ENCODE assay signal across 20 mouse cellular contexts in the genomic region with DNA sequence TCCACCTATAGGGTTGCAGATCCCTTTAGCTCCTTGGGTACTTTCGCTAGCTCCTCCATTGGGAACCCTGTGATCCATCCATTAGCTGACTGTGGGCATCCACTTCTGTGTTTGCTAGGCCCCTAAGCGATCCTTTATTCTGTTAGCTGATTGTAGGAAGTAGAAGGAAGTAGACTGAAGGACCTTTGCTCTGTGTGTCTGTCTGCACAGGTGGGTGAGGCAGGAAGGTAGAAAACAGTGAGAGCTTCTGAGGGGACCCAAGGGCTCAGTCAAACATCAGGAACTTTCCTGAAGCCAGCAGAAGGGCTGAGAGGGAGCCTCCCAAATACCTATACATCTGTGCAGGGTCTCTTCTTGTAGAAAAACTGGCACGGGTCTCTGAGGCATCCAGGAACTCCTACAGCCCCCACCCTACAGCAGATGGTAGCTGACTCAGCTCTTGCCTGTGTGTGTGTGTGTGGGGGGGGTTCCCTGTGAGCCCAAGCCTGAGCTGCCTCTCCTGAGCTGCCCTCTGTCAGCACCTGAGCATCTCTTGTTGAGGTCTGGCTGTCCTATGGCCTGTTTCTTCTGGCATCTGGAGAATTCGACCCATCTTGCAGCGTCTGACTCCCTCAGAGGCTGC. TPM values are rescaled to one million over a fixed set of nuclear protein-coding genes. Genes with fewer than 3 reads are reported as not detected.
DNase-seq lines count a peak whose midpoint lies in the region; ATAC-seq lines count a peak whose summit lies in the region.
"Had no signal": no experiment of that assay in that cellular context is flagged by ENCODE, and none has a peak within 500 bp of the region (broad histone marks: within the 10 kb centered on the region; RNA-seq: fewer than 3 reads in every experiment).

No protein-coding gene starts in this region.

- no peak overlapping the region for H3K4me3 ChIP-seq in intestine, embryonic 15.5 days (replicated peaks)
- H3K4me3 ChIP-seq in stomach, embryonic 15.5 days (replicated peaks) = no peak overlapping the region
- H3K4me3 ChIP-seq: forebrain, embryonic 10.5 days; heart, embryonic 10.5 days; kidney, embryonic 15.5 days; liver, embryonic 13.5 days; midbrain, embryonic 12.5 days had no signal

- peaks cover 30% of the 10 kb centered on the region for H3K4me1 ChIP-seq in intestine, embryonic 15.5 days (replicated peaks)
- no peaks in the 10 kb centered on the region for H3K4me1 ChIP-seq in stomach, embryonic 15.5 days
- H3K4me1 ChIP-seq: midbrain, embryonic 12.5 days had no signal

- peak; percentile 56 for DNase-seq in right cerebral cortex, postnatal 25 days
- no peak for DNase-seq in right cerebral cortex, postnatal 14 days
- DNase-seq in gastrocnemius, postnatal 25 days = no peak
- no peak for DNase-seq in adipocyte (ENCODE audit: low spot score)
- DNase-seq: adrenal gland, postnatal 14 days; cerebellum, adult 9-11 months; heart, postnatal 4 days; kidney, postnatal 36 days; liver, embryonic 13.5 days; lung, adult 2 months had no signal

- no peaks in the 10 kb centered on the region for H3K9me3 ChIP-seq in intestine, embryonic 15.5 days
- no peaks in the 10 kb centered on the region for H3K9me3 ChIP-seq in stomach, embryonic 15.5 days
- H3K9me3 ChIP-seq: forebrain, embryonic 10.5 days; heart, embryonic 10.5 days; kidney, embryonic 15.5 days; liver, embryonic 13.5 days; midbrain, embryonic 12.5 days had no signal

- no peaks in the 10 kb centered on the region for H3K36me3 ChIP-seq in intestine, embryonic 15.5 days
- no peaks in the 10 kb centered on the region for H3K36me3 ChIP-seq in stomach, embryonic 15.5 days
- H3K36me3 ChIP-seq: forebrain, embryonic 10.5 days; heart, embryonic 10.5 days; kidney, embryonic 15.5 days; liver, embryonic 13.5 days; midbrain, embryonic 12.5 days had no signal

- H3K9ac ChIP-seq in intestine, embryonic 15.5 days = no peak overlapping the region
- no peak overlapping the region for H3K9ac ChIP-seq in stomach, embryonic 15.5 days
- H3K9ac ChIP-seq: hindbrain, embryonic 14.5 days; kidney, embryonic 15.5 days; liver, embryonic 13.5 days; midbrain, embryonic 12.5 days had no signal

- 56% methylated on average over 5 of the region's 5 CpGs for WGBS in intestine, embryonic 15.5 days
- WGBS in stomach, embryonic 15.5 days = 63% methylated on average over 5 of the region's 5 CpGs

- H3K27me3 ChIP-seq in intestine, embryonic 15.5 days (replicated peaks) = no peaks in the 10 kb centered on the region
- no peaks in the 10 kb centered on the region for H3K27me3 ChIP-seq in stomach, embryonic 15.5 days (replicated peaks)
- H3K27me3 ChIP-seq: kidney, embryonic 15.5 days; midbrain, embryonic 12.5 days had no signal

- no peak overlapping the region for H3K4me2 ChIP-seq in intestine, embryonic 15.5 days (replicated peaks)
- no peak overlapping the region for H3K4me2 ChIP-seq in stomach, embryonic 15.5 days
- H3K4me2 ChIP-seq: hindbrain, embryonic 14.5 days; kidney, embryonic 15.5 days; liver, embryonic 13.5 days; midbrain, embryonic 12.5 days had no signal

- peak overlapping the region; percentile 79 for H3K27ac ChIP-seq in intestine, embryonic 15.5 days
- peak overlapping the region; percentile 35; the same call in 1 of the 2 replicates for H3K27ac ChIP-seq in stomach, embryonic 15.5 days
- H3K27ac ChIP-seq: forebrain, embryonic 10.5 days; hindbrain, embryonic 14.5 days; kidney, embryonic 15.5 days; liver, embryonic 13.5 days; midbrain, embryonic 12.5 days had no signal

- ATAC-seq in intestine, embryonic 15.5 days = peak; percentile 67
- no peak for ATAC-seq in stomach, embryonic 15.5 days (ENCODE audit: insufficient read depth, low FRiP score, low read depth)
- ATAC-seq in CD4-positive, CD25-positive, alpha-beta regulatory T cell, adult 4 months = no peak
- ATAC-seq: forebrain, embryonic 16.5 days; inflammation-experienced regulatory T-cells, adult 6 months had no signal

RNA-seq across cellular contexts. Expression of a gene that starts 30.9 kb away (rescaled TPM):
- polyA plus RNA-seq in intestine, embryonic 15.5 days (2015; fragmentation: Nextera tagmentation; extraction: Ambion mirVana) = 9.3 and 22.1 TPM in 2 replicates
- polyA plus RNA-seq in stomach, embryonic 15.5 days (2015; fragmentation: Nextera tagmentation; extraction: Ambion mirVana) = 4.2 and 5.4 TPM in 2 replicates
- under 1 TPM; 0.15 to 0.32 TPM for total RNA-seq in gastrocnemius, postnatal 25 days (2021)
- not detected for polyA plus RNA-seq in CD4-positive, CD25-positive, alpha-beta regulatory T cell, adult 4 months (2017; shearing (Covaris generic))
- polyA plus RNA-seq: forebrain, embryonic 10.5 days had no signal

RNA-seq across cellular contexts. Expression of a gene that starts 35.4 kb away (rescaled TPM):
- 0.58 and 0.89 TPM in 2 replicates for polyA plus RNA-seq in intestine, embryonic 15.5 days (2015; fragmentation: Nextera tagmentation; extraction: Ambion mirVana)
- 0.57 and 0.71 TPM in 2 replicates for polyA plus RNA-seq in stomach, embryonic 15.5 days (2015; fragmentation: Nextera tagmentation; extraction: Ambion mirVana)
- 1 to 10 TPM; 8.8 to 9.8 TPM for total RNA-seq in gastrocnemius, postnatal 25 days (2021)
- polyA plus RNA-seq in CD4-positive, CD25-positive, alpha-beta regulatory T cell, adult 4 months (2017; shearing (Covaris generic)) = not detected
- polyA plus RNA-seq: liver, embryonic 13.5 days had no signal
